In the genomic region with DNA sequence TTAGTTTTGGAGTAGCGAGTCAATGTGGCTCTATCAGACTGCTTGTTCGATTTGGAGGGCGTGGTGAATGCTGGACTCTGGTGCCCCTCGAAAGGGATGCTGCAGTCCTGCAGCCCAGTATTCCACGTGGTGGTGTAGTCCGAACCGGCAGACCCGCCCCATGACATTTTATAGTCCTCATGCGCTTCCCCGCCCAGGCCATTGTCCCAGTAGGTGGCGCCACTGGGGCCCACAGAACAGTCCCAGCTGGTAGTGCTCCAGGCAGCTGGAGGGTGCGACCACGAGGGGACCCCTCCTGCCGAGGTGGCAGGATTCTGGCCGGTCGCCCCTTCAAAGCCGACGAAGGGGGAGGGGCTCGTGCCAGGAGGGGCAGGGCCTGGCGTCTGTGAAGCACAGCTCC, we compare ENCODE assay signal across 8 mouse cellular contexts. TPM values are rescaled to one million over a fixed set of nuclear protein-coding genes. Genes with fewer than 3 reads are reported as not detected.
DNase-seq lines count a peak whose midpoint lies in the region; ATAC-seq and TF ChIP-seq lines count a peak whose summit lies in the region.

No protein-coding gene starts in this region.

- H3K27ac ChIP-seq in cerebellum, adult 2 months (ENCODE audit: insufficient read depth, low read length): no peak overlapping the region
- H3K27ac ChIP-seq in ES-Bruce4 (ENCODE audit: insufficient read depth, low read length): no peak overlapping the region
- no peak overlapping the region for H3K27ac ChIP-seq in limb, embryonic 14.5 days (replicated peaks; ENCODE audit: low read depth, low read length)
- H3K27ac ChIP-seq in midbrain, embryonic 14.5 days (replicated peaks; ENCODE audit: low read depth, low read length): no peak overlapping the region

- WGBS in cerebellum, adult 2 months: under 1% methylated on average over 20 of the region's 20 CpGs
- WGBS in limb, embryonic 14.5 days: 2% methylated on average over 20 of the region's 20 CpGs
- under 1% methylated on average over 20 of the region's 20 CpGs for WGBS in midbrain, embryonic 14.5 days

- peak overlapping the region; percentile 30; the same call in 1 of the 2 replicates for H3K4me2 ChIP-seq in limb, embryonic 14.5 days (replicated peaks; ENCODE audit: low read depth, low read length, severe bottlenecking)
- peak overlapping the region; percentile 10; the same call in 1 of the 2 replicates for H3K4me2 ChIP-seq in midbrain, embryonic 14.5 days (ENCODE audit: low read length)

- H3K36me3 ChIP-seq in ES-Bruce4 (ENCODE audit: control insufficient read depth, insufficient read depth, low read length, poor library complexity, severe bottlenecking): no peaks in the 10 kb centered on the region
- no peaks in the 10 kb centered on the region for H3K36me3 ChIP-seq in limb, embryonic 14.5 days (ENCODE audit: control insufficient read depth, insufficient read depth, low read length)
- no peaks in the 10 kb centered on the region for H3K36me3 ChIP-seq in midbrain, embryonic 14.5 days (ENCODE audit: control insufficient read depth, insufficient read depth, low read length)

- TF ChIP-seq EP300 in ES-Bruce4 (IDR thresholded peaks at IDR 0.05; ENCODE audit: insufficient read depth, low read depth, low read length): no peak

- H3K4me1 ChIP-seq in cerebellum, adult 2 months (ENCODE audit: control insufficient read depth, insufficient read depth, low read length): no peaks in the 10 kb centered on the region
- peaks cover 2% of the 10 kb centered on the region for H3K4me1 ChIP-seq in ES-Bruce4 (ENCODE audit: control insufficient read depth, insufficient read depth, low read length)
- H3K4me1 ChIP-seq in limb, embryonic 14.5 days (ENCODE audit: control insufficient read depth, insufficient read depth, low read length): peaks cover 6% of the 10 kb centered on the region; the same call in 1 of the 2 replicates
- 0 out of 2 replicates have a peak, but pooled peaks cover 5% of the 10 kb centered on the region for H3K4me1 ChIP-seq in midbrain, embryonic 14.5 days (ENCODE audit: control insufficient read depth, insufficient read depth, low read length)

- no peak for TF ChIP-seq POLR2A in cerebellum, adult 2 months (IDR thresholded peaks at IDR 0.05; ENCODE audit: borderline replicate concordance, insufficient read depth, low read length)
- TF ChIP-seq POLR2A in ES-Bruce4 (IDR thresholded peaks at IDR 0.05; ENCODE audit: insufficient read depth, low read length): no peak
- no peak for TF ChIP-seq POLR2A in limb, embryonic 14.5 days (IDR thresholded peaks at IDR 0.05; ENCODE audit: borderline replicate concordance, extremely low read depth, insufficient read depth, insufficient read length)

- no peak overlapping the region for H3K4me3 ChIP-seq in cerebellum, adult 2 months (replicated peaks; ENCODE audit: insufficient read depth, low read depth, low read length)
- H3K4me3 ChIP-seq in ES-Bruce4 (ENCODE audit: low read depth, low read length): peak overlapping the region; percentile 26
- H3K4me3 ChIP-seq in limb, embryonic 14.5 days (replicated peaks; ENCODE audit: low read length): peak overlapping the region; percentile 23
- H3K4me3 ChIP-seq in midbrain, embryonic 14.5 days (replicated peaks; ENCODE audit: low read depth, low read length): peak overlapping the region; percentile 13

- no peak for DNase-seq in cerebellum, adult 2 months
- DNase-seq in cerebellum, adult 11-12 months: no peak
- DNase-seq in embryo, embryonic 9.5 days (ENCODE audit: extremely low spot score): peak; percentile 84
- DNase-seq in limb, embryonic 14.5 days (ENCODE audit: low spot score): peak; percentile 25
- peak; percentile 64 for DNase-seq in midbrain, embryonic 14.5 days
- DNase-seq in testis, postnatal 14 days (ENCODE audit: low spot score): peak; percentile 72

- ATAC-seq in hematopoietic stem cell, adult 5-6 weeks (replicated peaks in 1 of 2; ENCODE audit: insufficient read depth in 1 of 2, low FRiP score in 2 of 2, low TSS enrichment in 1 of 2, low read depth in 1 of 2, poor library complexity in 2 of 2, severe bottlenecking in 2 of 2): peak; percentile 66 to 77
- peak; percentile 56 for ATAC-seq in limb, embryonic 14.5 days (ENCODE audit: low FRiP score, low read depth)
- ATAC-seq in midbrain, embryonic 14.5 days (ENCODE audit: low FRiP score, low TSS enrichment): peak; percentile 50; the same call in 1 of the 2 replicates

- H3K9ac ChIP-seq in ES-Bruce4 (ENCODE audit: low read depth, poor library complexity, severe bottlenecking): peak overlapping the region; percentile 30; the same call in 1 of the 2 replicates
- H3K9ac ChIP-seq in limb, embryonic 14.5 days (ENCODE audit: low read depth, low read length, severe bottlenecking): peak overlapping the region; percentile 28; the same call in 1 of the 2 replicates
- no peak overlapping the region for H3K9ac ChIP-seq in midbrain, embryonic 14.5 days (replicated peaks; ENCODE audit: low read length)

- H3K27me3 ChIP-seq in cerebellum, adult 2 months (ENCODE audit: control insufficient read depth, insufficient read depth, low read length): peaks cover 6% of the 10 kb centered on the region; the same call in 1 of the 2 replicates
- no peaks in the 10 kb centered on the region for H3K27me3 ChIP-seq in ES-Bruce4 (ENCODE audit: control insufficient read depth, insufficient read depth, low read length, poor library complexity, severe bottlenecking)
- peaks cover 43% of the 10 kb centered on the region for H3K27me3 ChIP-seq in limb, embryonic 14.5 days (ENCODE audit: control insufficient read depth, insufficient read depth, low read length)
- peaks cover 46% of the 10 kb centered on the region for H3K27me3 ChIP-seq in midbrain, embryonic 14.5 days (ENCODE audit: control insufficient read depth, insufficient read depth, low read length)

- H3K9me3 ChIP-seq in ES-Bruce4 (replicated peaks; ENCODE audit: control insufficient read depth, insufficient read depth, low read length, poor library complexity, severe bottlenecking): no peaks in the 10 kb centered on the region
- H3K9me3 ChIP-seq in limb, embryonic 14.5 days (ENCODE audit: control insufficient read depth, low read length): no peaks in the 10 kb centered on the region
- H3K9me3 ChIP-seq in midbrain, embryonic 14.5 days (ENCODE audit: control insufficient read depth, low read length): no peaks in the 10 kb centered on the region

- TF ChIP-seq CTCF in cerebellum, adult 2 months (IDR thresholded peaks at IDR 0.05; ENCODE audit: borderline replicate concordance, insufficient read depth, low read depth, low read length): peak; percentile 29; the same call in 1 of the 2 replicates
- peak; percentile 82 for TF ChIP-seq CTCF in ES-Bruce4 (IDR thresholded peaks at IDR 0.05; ENCODE audit: low read depth, low read length)

RNA-seq across cellular contexts. Expression of a gene that starts 1.0 kb away (rescaled TPM):
- not detected in 2 replicates for polyA plus RNA-seq in cerebellum, adult 2 months (2012; rRNA removed)
- polyA plus RNA-seq in ES-Bruce4 (2011; ENCODE audit: insufficient read depth, insufficient read length, low read depth, missing spikeins): 2.8 and 3.3 TPM in 2 replicates
- not detected in 2 replicates for total RNA-seq in hematopoietic stem cell, adult 5-6 weeks (2017)
- 0.17 TPM in 1 of 2 replicates, not detected in the other for polyA plus RNA-seq in limb, embryonic 14.5 days (2012; rRNA removed)
- polyA plus RNA-seq in limb, embryonic 14.5 days (2014; fragmentation: Nextera tagmentation; extraction: Ambion mirVana): 0.19 TPM in 1 of 2 replicates, not detected in the other
- polyA plus RNA-seq in midbrain, embryonic 14.5 days (2014; fragmentation: Nextera tagmentation; extraction: Ambion mirVana): not detected in 2 replicates

RNA-seq across cellular contexts. Expression of a gene that starts 8.7 kb away (rescaled TPM):
- polyA plus RNA-seq in cerebellum, adult 2 months (2012; rRNA removed): 1,224 and 1,255 TPM in 2 replicates
- polyA plus RNA-seq in ES-Bruce4 (2011; ENCODE audit: insufficient read depth, insufficient read length, low read depth, missing spikeins): 540 and 569 TPM in 2 replicates
- 272 and 375 TPM in 2 replicates for total RNA-seq in hematopoietic stem cell, adult 5-6 weeks (2017)
- 607 and 677 TPM in 2 replicates for polyA plus RNA-seq in limb, embryonic 14.5 days (2012; rRNA removed)
- polyA plus RNA-seq in limb, embryonic 14.5 days (2014; fragmentation: Nextera tagmentation; extraction: Ambion mirVana): 799 and 875 TPM in 2 replicates
- 999 and 1,303 TPM in 2 replicates for polyA plus RNA-seq in midbrain, embryonic 14.5 days (2014; fragmentation: Nextera tagmentation; extraction: Ambion mirVana)

RNA-seq across cellular contexts. Expression of a gene that starts 15.5 kb away (rescaled TPM):
- 66.6 and 69.5 TPM in 2 replicates for polyA plus RNA-seq in cerebellum, adult 2 months (2012; rRNA removed)
- polyA plus RNA-seq in ES-Bruce4 (2011; ENCODE audit: insufficient read depth, insufficient read length, low read depth, missing spikeins): 42.3 and 47.0 TPM in 2 replicates
- total RNA-seq in hematopoietic stem cell, adult 5-6 weeks (2017): 17.5 and 44.4 TPM in 2 replicates
- 68.1 and 87.7 TPM in 2 replicates for polyA plus RNA-seq in limb, embryonic 14.5 days (2012; rRNA removed)
- polyA plus RNA-seq in limb, embryonic 14.5 days (2014; fragmentation: Nextera tagmentation; extraction: Ambion mirVana): 107 and 113 TPM in 2 replicates
- polyA plus RNA-seq in midbrain, embryonic 14.5 days (2014; fragmentation: Nextera tagmentation; extraction: Ambion mirVana): 126 and 144 TPM in 2 replicates

RNA-seq across cellular contexts. Expression of a gene that starts 22.0 kb away (rescaled TPM):
- polyA plus RNA-seq in cerebellum, adult 2 months (2012; rRNA removed): 2.0 and 2.2 TPM in 2 replicates
- 2.5 and 2.8 TPM in 2 replicates for polyA plus RNA-seq in ES-Bruce4 (2011; ENCODE audit: insufficient read depth, insufficient read length, low read depth, missing spikeins)
- total RNA-seq in hematopoietic stem cell, adult 5-6 weeks (2017): not detected in 2 replicates
- polyA plus RNA-seq in limb, embryonic 14.5 days (2012; rRNA removed): 4.7 and 5.7 TPM in 2 replicates
- 1.2 and 1.7 TPM in 2 replicates for polyA plus RNA-seq in limb, embryonic 14.5 days (2014; fragmentation: Nextera tagmentation; extraction: Ambion mirVana)
- 0.15 and 0.20 TPM in 2 replicates for polyA plus RNA-seq in midbrain, embryonic 14.5 days (2014; fragmentation: Nextera tagmentation; extraction: Ambion mirVana)

RNA-seq across cellular contexts. Expression of a gene that starts 30.2 kb away (rescaled TPM):
- polyA plus RNA-seq in cerebellum, adult 2 months (2012; rRNA removed): 16.4 and 17.1 TPM in 2 replicates
- polyA plus RNA-seq in ES-Bruce4 (2011; ENCODE audit: insufficient read depth, insufficient read length, low read depth, missing spikeins): 16.9 and 17.8 TPM in 2 replicates
- total RNA-seq in hematopoietic stem cell, adult 5-6 weeks (2017): 16.2 and 20.0 TPM in 2 replicates
- polyA plus RNA-seq in limb, embryonic 14.5 days (2012; rRNA removed): 38.8 and 45.0 TPM in 2 replicates
- 35.0 and 35.6 TPM in 2 replicates for polyA plus RNA-seq in limb, embryonic 14.5 days (2014; fragmentation: Nextera tagmentation; extraction: Ambion mirVana)
- 21.6 and 22.8 TPM in 2 replicates for polyA plus RNA-seq in midbrain, embryonic 14.5 days (2014; fragmentation: Nextera tagmentation; extraction: Ambion mirVana)

Comparison
In these comparisons a context has a peak if more than half of its experiments do, and no peak if none do; other contexts are left out.
1. DNase-seq: peak in embryo, embryonic 9.5 days (single experiment), limb, embryonic 14.5 days (single experiment), midbrain, embryonic 14.5 days (single experiment) and testis, postnatal 14 days (single experiment); none in cerebellum, adult 2 months (0 of 2) and cerebellum, adult 11-12 months (single experiment).
2. Peak in every context shown above with its lines, with median percentiles within 50 percentile points of each other: ATAC-seq.